Mouse (Mus musculus) 416B (cell line): ENCODE measurements around the gene Slc36a4.

Experiments
- DNase-seq: peaks from one replicate; pipeline ENCODE4 v3.0.0; 2011; ENCODE audit warnings: low read depth

Gene Slc36a4

GRCm38 (mm10) chr9:15722506-15722905 is 13.0 kb downstream of the Slc36a4 start:
- no peak for DNase-seq

DNA sequence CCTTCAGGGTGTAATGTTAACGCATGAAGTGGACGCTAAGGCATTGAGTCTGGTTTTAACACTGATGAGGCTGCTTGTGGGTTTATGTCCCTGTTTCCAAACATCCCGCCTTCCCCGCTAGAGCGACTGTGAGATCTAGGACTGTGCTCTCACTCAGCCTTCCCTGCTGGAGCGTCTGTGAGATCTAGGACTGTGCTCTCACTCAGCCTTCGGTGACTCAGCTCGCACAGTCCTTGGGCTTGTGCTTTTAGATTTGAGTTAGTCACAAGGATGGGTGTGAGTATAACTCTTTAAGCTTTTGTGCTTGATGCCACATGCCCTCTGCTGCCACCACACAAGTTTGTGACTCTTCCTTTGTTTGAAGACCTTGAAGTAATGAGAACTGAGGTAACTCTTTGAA is 17.6 kb downstream of the Slc36a4 start:
- DNase-seq = no peak

DNA sequence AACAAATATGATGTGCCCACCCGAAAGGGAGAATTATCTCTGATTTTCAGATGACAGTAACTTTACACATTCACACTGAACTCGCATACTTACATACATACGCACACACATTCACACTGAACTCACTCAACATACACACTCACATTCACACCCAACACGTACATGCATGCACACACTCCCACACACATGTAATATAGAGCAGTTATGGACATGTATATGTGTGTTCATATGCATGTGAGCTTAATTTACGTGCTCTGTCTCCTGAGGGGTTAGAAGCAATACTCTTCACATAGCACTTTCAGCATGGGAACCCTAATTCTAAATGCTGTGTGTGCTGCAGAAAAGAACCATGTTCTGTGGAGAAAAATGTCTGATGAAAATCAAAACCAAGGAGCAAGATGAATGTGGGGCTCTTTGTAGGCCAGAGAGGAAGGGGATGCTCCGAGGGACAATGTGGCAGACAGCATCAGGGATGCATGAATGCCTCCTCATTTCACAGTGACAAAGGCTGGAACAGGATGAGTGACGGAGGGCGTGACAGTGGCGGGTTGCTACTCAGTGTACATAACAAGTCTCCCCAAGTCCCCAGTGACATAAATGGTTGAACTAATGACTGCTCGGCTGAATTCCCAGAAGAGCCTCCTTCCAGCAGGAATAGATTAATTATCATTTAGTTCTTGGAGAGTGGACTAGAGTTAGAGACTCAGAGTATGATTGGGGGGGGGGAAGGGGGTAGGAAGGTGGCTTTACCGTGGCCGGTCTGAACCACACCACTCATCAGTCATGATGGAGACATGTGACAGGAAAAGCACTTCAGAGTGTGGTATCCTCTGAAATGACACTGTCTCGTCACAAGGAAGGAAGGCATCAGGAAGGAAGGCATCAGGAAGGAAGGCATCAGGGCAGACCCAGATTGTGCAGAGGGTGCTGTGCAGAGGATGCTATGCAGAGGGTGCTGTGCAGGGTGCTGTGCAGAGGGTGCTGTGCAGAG is 22.5 kb downstream of the Slc36a4 start:
- no peak for DNase-seq

- DNase-seq = no peak
Measured at GRCm38 (mm10) chr9:15734056-15734866, 24.7 kb downstream of the Slc36a4 start.

DNA sequence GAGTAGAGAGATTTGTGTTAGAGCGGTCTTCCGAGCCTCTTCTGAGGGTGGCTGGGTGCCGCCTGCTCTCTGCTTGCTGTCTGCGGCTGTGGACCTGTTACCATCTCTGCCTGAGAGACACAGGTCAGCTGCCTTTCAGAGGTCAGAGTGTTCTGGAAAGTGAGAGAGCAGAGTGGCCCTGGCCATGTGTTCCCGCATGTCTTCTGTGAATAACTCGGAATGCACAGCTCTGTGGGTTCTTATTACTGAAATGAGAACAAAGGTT is 25.3 kb downstream of the Slc36a4 start:
- DNase-seq = no peak

DNA sequence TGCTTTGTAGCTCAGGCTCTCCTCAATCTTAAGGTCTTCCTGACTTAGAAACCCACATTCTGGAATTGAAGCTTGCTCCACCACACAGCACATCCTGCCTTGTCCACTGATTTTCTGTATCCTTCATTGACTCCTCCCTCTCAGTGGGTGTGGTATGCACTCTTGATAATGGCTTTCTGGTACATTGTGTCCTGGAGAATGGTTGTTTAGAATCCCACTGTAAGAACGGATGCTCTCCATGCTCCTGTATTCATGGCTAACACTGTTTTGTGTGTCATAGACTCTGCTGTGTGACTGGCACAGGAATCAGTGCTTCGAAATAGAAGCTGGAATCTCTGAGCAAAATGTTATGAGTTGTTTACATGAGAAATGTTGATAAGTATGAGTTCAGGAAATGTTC is 28.0 kb downstream of the Slc36a4 start:
- DNase-seq = no peak

- DNase-seq = no peak
Measured at GRCm38 (mm10) chr9:15741428-15741827, 31.9 kb downstream of the Slc36a4 start.

- no peak for DNase-seq
Measured at GRCm38 (mm10) chr9:15741931-15742330, 32.4 kb downstream of the Slc36a4 start.

DNA sequence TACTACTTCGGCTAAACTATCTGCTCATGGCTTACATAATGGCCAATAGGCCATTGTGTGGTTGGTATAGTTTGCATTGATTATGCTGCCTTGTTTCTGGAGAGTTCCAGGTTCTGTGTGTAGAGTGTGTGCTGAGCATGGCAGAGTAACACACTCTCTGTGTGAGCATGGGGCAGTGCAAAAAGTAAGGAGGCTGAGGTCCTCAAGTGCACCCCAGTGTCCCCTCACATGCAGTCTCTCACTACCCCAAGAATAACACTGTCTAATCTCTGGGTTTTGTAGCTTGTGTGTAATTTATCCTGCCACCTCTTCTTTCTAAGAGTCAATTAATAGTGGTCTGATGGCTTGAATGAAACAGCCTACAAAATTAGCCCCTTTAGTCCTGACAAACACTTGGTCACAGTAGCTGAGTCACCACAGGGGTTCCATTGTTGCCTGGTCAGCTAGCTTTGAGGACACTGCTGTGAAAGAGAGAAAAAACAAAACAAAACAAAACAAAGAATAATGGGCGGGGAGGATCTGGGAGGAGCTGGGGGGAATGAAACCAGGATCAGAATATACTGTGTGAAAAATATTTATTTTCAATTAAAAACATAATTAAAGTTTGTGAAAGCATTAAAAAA is 36.6 kb downstream of the Slc36a4 start:
- DNase-seq = no peak

- DNase-seq = no peak
Measured at GRCm38 (mm10) chr9:15746636-15747035, 37.1 kb downstream of the Slc36a4 start.

DNA sequence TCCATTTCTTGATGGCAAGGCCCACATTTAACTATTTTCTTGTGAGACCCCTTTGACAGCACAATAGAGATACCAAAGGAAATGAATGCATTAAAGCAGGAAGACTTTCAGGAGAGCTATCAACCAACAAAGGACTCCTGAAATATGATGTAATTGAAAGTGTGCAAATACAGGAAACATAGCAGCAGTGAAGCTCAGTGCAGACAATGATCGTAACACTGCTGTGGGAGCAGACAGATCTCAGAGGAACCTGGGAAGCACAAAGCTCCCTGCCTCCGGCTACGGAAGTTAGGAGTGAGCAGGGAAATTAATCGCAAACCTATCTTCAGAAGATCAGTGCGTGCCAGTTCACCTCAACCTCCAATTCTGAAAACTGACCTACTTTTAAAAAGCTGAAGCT is 38.8 kb downstream of the Slc36a4 start:
- DNase-seq = no peak

- no peak for DNase-seq
Measured at GRCm38 (mm10) chr9:15759318-15759717, 49.8 kb downstream of the Slc36a4 start.

GRCm38 (mm10) chr9:15766379-15766778 is 56.8 kb downstream of the Slc36a4 start:
- no peak for DNase-seq

GRCm38 (mm10) chr9:15766821-15767220 is 57.3 kb downstream of the Slc36a4 start:
- DNase-seq = no peak

DNA sequence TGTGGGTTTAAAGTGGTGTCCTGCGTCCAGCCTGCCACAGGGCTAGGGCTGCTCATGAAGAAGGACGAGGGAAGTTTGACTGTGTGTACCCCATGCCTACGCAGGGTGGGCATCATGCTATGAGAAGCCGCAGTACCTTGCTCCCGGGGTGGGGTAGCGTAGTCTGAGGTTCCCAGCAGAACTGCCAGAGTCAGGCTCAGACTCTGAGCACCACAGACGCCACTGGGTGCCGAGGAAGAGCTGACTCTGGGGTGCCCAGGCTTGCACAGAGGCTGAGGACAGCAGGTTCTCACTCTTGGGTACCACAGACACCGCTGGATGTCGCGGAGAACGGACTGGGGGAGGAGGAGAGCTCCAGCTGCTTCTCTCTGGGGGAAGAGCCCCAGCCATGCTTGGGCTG is 63.2 kb downstream of the Slc36a4 start:
- DNase-seq = no peak

DNA sequence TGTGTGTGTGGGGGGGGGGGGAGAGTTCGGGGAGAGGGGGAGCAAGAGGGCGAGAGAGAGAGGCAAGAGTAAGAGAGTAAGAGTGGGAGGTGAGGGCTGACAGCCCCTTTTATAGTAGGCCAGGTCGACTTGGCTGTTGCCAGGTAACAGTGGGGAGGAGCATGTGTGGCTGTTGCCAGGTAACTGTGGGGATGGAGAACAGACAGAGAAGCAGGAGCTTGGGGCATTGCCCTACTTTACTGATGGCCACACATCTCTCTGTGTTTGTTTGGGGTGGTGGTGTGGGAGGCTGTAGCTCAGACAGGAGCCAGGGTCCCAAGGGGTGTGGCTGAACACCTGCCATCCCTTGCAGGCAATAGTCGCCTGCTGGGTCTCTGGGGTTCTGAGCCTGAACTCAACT is 63.9 kb downstream of the Slc36a4 start:
- no peak for DNase-seq

DNA sequence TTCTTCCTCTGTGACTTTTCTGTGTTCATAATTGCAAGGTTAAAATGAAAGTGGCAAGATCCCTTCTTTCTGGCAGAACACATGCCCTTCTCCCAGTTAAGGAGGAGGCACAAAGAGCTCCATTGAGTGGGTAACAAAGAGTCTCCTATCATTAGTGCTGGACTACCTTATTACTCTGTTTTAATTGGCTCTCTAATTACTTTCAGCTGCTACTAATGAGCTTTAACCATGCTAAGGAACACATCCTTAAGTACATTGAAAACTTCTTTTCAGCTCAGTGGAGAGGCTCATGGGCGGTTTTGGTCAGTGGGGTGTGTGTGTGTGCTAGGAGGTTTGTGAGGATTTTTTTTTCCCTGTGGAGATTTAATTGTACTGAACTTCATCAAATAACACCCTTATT is 65.4 kb downstream of the Slc36a4 start:
- no peak for DNase-seq

- DNase-seq = no peak
Measured at GRCm38 (mm10) chr9:15781936-15782335, 72.4 kb downstream of the Slc36a4 start.

DNA sequence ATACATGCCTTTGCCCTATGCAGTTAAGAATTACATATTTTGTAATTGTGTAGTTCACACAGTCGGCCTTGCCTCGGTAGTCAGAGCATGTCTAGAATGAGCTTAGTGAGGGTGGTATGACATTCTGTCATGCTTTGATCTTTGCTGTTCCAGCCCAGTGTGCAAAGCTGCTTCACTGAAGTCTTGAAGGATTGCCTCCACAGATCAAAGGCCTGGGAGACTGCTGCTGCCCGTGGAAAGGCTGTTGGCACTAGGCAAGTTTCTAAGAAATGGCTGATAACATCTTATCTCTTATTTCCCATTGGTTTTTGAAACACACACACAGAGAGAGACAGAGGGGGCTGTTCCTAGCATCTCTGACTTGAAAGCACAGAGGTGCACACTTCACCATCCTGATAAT is 76.7 kb downstream of the Slc36a4 start:
- no peak for DNase-seq

DNA sequence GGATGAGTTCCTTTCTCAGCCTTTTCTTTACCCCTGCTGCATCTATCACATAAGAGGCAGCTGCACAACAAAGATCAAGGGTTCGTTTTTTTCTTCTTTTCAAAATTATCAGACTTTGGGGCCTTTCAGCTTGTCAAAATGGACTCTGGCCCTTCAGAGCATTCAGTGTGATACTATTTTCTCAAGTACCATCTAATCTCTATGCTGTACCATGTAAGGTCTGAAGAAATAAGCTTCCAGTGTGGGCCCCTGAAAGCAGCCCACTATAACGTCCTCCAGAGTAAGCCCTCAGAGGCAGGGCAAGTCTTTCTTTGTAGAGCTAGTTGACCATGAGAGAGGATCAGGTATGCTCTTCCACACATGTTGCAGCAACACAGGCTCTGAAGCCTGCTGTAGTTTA is 77.1 kb downstream of the Slc36a4 start:
- DNase-seq = no peak

GRCm38 (mm10) chr9:15792076-15792475 is 82.5 kb downstream of the Slc36a4 start:
- no peak for DNase-seq
